Mouse (Mus musculus) urinary bladder, postnatal 0 days (tissue): Measurements from ENCODE around the gene Mtmr2. TPM values are rescaled to one million over a fixed set of nuclear protein-coding genes. Genes with fewer than 3 reads are reported as not detected.

ENCODE experiments used
- polyA plus RNA-seq: library from polyadenylated mRNA; unstranded; fragments of >200 nt; fragmentation: Nextera tagmentation; extraction: Ambion mirVana; gene quantifications from 2 replicates; pipeline ENCODE4 v1.2.1, GENCODE M21; 2015

The Mtmr2 gene
- 41.8 and 46.3 TPM in 2 replicates for polyA plus RNA-seq

GRCm38 (mm10) chr9:13748404-13748797, at the start of gene Mtmr2:
Mtmr2 (plus strand) TSS chr9:13748410.

GRCm38 (mm10) chr9:13826832-13827405, 78.7 kb downstream of the Mtmr2 start, which contains the start of gene Cep57:
Cep57 (minus strand) TSS chr9:13827107.

DNA sequence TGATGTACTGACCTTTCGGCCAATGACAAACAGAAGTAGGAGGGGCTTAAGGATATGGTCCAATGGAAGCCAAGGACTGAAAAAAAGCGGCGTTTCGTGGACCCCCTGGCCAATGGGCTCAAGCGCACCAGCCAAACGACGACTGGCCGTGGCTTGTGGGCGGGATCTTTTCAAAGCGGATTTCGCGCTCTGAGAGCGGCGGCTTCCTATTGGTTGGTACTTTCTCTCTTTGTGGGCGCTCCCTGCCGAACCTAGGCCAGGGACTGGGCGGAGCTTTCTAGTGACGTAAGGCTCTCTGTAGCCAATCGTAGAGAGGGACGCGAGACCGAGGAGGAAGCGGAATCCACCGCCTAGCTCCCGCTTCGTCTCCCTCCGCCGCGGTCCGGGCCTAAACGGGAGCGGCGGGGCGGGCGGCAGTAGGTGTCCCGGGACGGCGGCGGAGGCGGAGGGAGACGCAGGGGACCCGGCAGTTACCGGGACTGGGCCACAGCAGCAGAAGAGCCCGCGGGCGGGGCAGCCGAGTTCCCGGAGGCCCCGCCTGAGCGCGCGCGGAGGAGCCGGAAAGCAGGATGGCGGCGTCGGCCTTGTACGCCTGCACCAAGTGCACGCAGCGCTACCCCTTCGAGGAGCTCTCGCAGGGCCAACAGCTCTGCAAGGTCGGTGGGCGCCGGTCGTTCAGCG, 79.3 kb downstream of the Mtmr2 start, which contains the start of gene Fam76b:
TSS of gene Fam76b (plus strand) at position 311 of the 681 bp plus-strand sequence.

Other genes starting within 250 kb of the Mtmr2 start
- gene Cep57, start 78.7 kb downstream of the Mtmr2 start, polyA plus RNA-seq: 17.8 and 22.1 TPM in 2 replicates
- gene Fam76b, start 79.3 kb downstream of the Mtmr2 start, polyA plus RNA-seq: 8.2 and 12.2 TPM in 2 replicates